Mouse (Mus musculus): ENCODE measurements around the gene Gm6583. TPM values are rescaled to one million over a fixed set of nuclear protein-coding genes. Genes with fewer than 3 reads are reported as not detected.
A peak's percentile ranks its signal among the peaks of the same experiment; 100 is the strongest.

The Gm6583 gene
- polyA plus RNA-seq, 1 experiment from 2014 or later, result 0.13 TPM

- DNase-seq (ENCODE audit: low spot score) (peak; percentile 85), ATAC-seq (ENCODE audit: low FRiP score) (peak; percentile 83)
- Histone ChIP-seq H3K27me3 (ENCODE audit: control insufficient read depth, insufficient read depth, low read length) (no peaks in the 10 kb centered on the region), H3K4me1 (replicated peaks; ENCODE audit: control insufficient read depth, insufficient read depth, low read length) (peaks cover 37% of the 10 kb centered on the region), H3K9ac (peak overlapping the region; percentile 29), H3K36me3 (replicated peaks; ENCODE audit: control insufficient read depth, insufficient read depth) (peaks cover 42% of the 10 kb centered on the region), H3K4me2 (replicated peaks) (peak overlapping the region; percentile 19; the same call in 1 of the 2 replicates), H3K4me3 (replicated peaks; ENCODE audit: low read length) (no peak overlapping the region), H3K27ac (peak overlapping the region; percentile 88), H3K9me3 (ENCODE audit: control insufficient read depth, low read length) (no peaks in the 10 kb centered on the region)
- WGBS, result 12% methylated on average over 7 of the region's 7 CpGs
Measured at GRCm38 (mm10) chr5:112371933-112372332, 16.1 kb upstream of the Gm6583 start.

- WGBS, result 72% methylated on average over 12 of the region's 12 CpGs
- no peaks in the 10 kb centered on the region for H3K9me3 ChIP-seq (ENCODE audit: control insufficient read depth, low read length)
- H3K36me3 ChIP-seq (replicated peaks; ENCODE audit: control insufficient read depth, insufficient read depth), result peaks cover 37% of the 10 kb centered on the region
- no peak overlapping the region; the same call in 1 of the 2 replicates for H3K9ac ChIP-seq
- H3K4me1 ChIP-seq (replicated peaks; ENCODE audit: control insufficient read depth, insufficient read depth, low read length), result peaks cover 37% of the 10 kb centered on the region
- H3K4me3 ChIP-seq (replicated peaks; ENCODE audit: low read length), result no peak overlapping the region
- DNase-seq (ENCODE audit: low spot score), result no peak
- ATAC-seq (ENCODE audit: low FRiP score), result no peak
- no peak overlapping the region for H3K4me2 ChIP-seq (replicated peaks)
- H3K27ac ChIP-seq, result peak overlapping the region; percentile 88
- no peaks in the 10 kb centered on the region for H3K27me3 ChIP-seq (ENCODE audit: control insufficient read depth, insufficient read depth, low read length)
Measured at GRCm38 (mm10) chr5:112370236-112370813, 14.5 kb upstream of the Gm6583 start.

GRCm38 (mm10) chr5:112369326-112369725, 13.5 kb upstream of the Gm6583 start:
- Histone ChIP-seq H3K36me3 (replicated peaks; ENCODE audit: control insufficient read depth, insufficient read depth) (peaks cover 38% of the 10 kb centered on the region), H3K9ac (no peak overlapping the region), H3K9me3 (ENCODE audit: control insufficient read depth, low read length) (no peaks in the 10 kb centered on the region), H3K4me3 (replicated peaks; ENCODE audit: low read length) (no peak overlapping the region), H3K27me3 (ENCODE audit: control insufficient read depth, insufficient read depth, low read length) (no peaks in the 10 kb centered on the region), H3K27ac (no peak overlapping the region), H3K4me1 (replicated peaks; ENCODE audit: control insufficient read depth, insufficient read depth, low read length) (peaks cover 37% of the 10 kb centered on the region), H3K4me2 (replicated peaks) (no peak overlapping the region)
- DNase-seq (ENCODE audit: low spot score) (no peak), ATAC-seq (ENCODE audit: low FRiP score) (no peak)
- WGBS, result 79% methylated on average over 13 of the region's 13 CpGs

GRCm38 (mm10) chr5:112368666-112369065, 12.8 kb upstream of the Gm6583 start:
- H3K4me1 ChIP-seq (replicated peaks; ENCODE audit: control insufficient read depth, insufficient read depth, low read length), result peaks cover 37% of the 10 kb centered on the region
- 55% methylated on average over 10 of the region's 10 CpGs for WGBS
- no peak overlapping the region for H3K4me3 ChIP-seq (replicated peaks; ENCODE audit: low read length)
- H3K9ac ChIP-seq, result no peak overlapping the region
- H3K9me3 ChIP-seq (ENCODE audit: control insufficient read depth, low read length), result no peaks in the 10 kb centered on the region
- ATAC-seq (ENCODE audit: low FRiP score), result 0 out of 2 replicates have a peak, but pooled peaks have one; percentile 15
- peak overlapping the region; percentile 9; the same call in 1 of the 2 replicates for H3K27ac ChIP-seq
- no peaks in the 10 kb centered on the region for H3K27me3 ChIP-seq (ENCODE audit: control insufficient read depth, insufficient read depth, low read length)
- H3K4me2 ChIP-seq (replicated peaks), result no peak overlapping the region
- no peak for DNase-seq (ENCODE audit: low spot score)
- H3K36me3 ChIP-seq (replicated peaks; ENCODE audit: control insufficient read depth, insufficient read depth), result peaks cover 42% of the 10 kb centered on the region

GRCm38 (mm10) chr5:112367929-112368328, 12.1 kb upstream of the Gm6583 start:
- Histone ChIP-seq H3K36me3 (replicated peaks; ENCODE audit: control insufficient read depth, insufficient read depth) (peaks cover 45% of the 10 kb centered on the region), H3K4me2 (replicated peaks) (no peak overlapping the region), H3K4me3 (replicated peaks; ENCODE audit: low read length) (no peak overlapping the region), H3K27me3 (ENCODE audit: control insufficient read depth, insufficient read depth, low read length) (no peaks in the 10 kb centered on the region), H3K9ac (no peak overlapping the region), H3K27ac (no peak overlapping the region), H3K4me1 (replicated peaks; ENCODE audit: control insufficient read depth, insufficient read depth, low read length) (peaks cover 36% of the 10 kb centered on the region), H3K9me3 (ENCODE audit: control insufficient read depth, low read length) (no peaks in the 10 kb centered on the region)
- DNase-seq (ENCODE audit: low spot score) (no peak), ATAC-seq (ENCODE audit: low FRiP score) (no peak)
- WGBS, result 90% methylated on average over 12 of the region's 12 CpGs

GRCm38 (mm10) chr5:112367338-112367737, 11.5 kb upstream of the Gm6583 start:
- no peak for DNase-seq (ENCODE audit: low spot score)
- 91% methylated on average over 4 of the region's 4 CpGs for whole genome bisulfite sequencing
- Histone ChIP-seq H3K4me1 (replicated peaks; ENCODE audit: control insufficient read depth, insufficient read depth, low read length) (peaks cover 30% of the 10 kb centered on the region), H3K4me3 (replicated peaks; ENCODE audit: low read length) (no peak overlapping the region), H3K9me3 (ENCODE audit: control insufficient read depth, low read length) (no peaks in the 10 kb centered on the region), H3K27ac (no peak overlapping the region), H3K9ac (no peak overlapping the region), H3K27me3 (ENCODE audit: control insufficient read depth, insufficient read depth, low read length) (no peaks in the 10 kb centered on the region), H3K36me3 (replicated peaks; ENCODE audit: control insufficient read depth, insufficient read depth) (peaks cover 50% of the 10 kb centered on the region), H3K4me2 (replicated peaks) (no peak overlapping the region)
- no peak for ATAC-seq (ENCODE audit: low FRiP score)

- H3K27me3 ChIP-seq (ENCODE audit: control insufficient read depth, insufficient read depth, low read length), result no peaks in the 10 kb centered on the region
- H3K4me3 ChIP-seq (replicated peaks; ENCODE audit: low read length), result no peak overlapping the region
- peaks cover 54% of the 10 kb centered on the region for H3K36me3 ChIP-seq (replicated peaks; ENCODE audit: control insufficient read depth, insufficient read depth)
- H3K9me3 ChIP-seq (ENCODE audit: control insufficient read depth, low read length), result no peaks in the 10 kb centered on the region
- WGBS, result 97% methylated on average over 6 of the region's 6 CpGs
- H3K9ac ChIP-seq, result no peak overlapping the region
- no peak overlapping the region for H3K27ac ChIP-seq
- no peak overlapping the region for H3K4me2 ChIP-seq (replicated peaks)
- DNase-seq (ENCODE audit: low spot score), result no peak
- ATAC-seq (ENCODE audit: low FRiP score), result no peak
- peaks cover 26% of the 10 kb centered on the region for H3K4me1 ChIP-seq (replicated peaks; ENCODE audit: control insufficient read depth, insufficient read depth, low read length)
Measured at GRCm38 (mm10) chr5:112366879-112367278, 11.0 kb upstream of the Gm6583 start.

GRCm38 (mm10) chr5:112364184-112364797, 8.5 kb upstream of the Gm6583 start:
- Histone ChIP-seq H3K36me3 (replicated peaks; ENCODE audit: control insufficient read depth, insufficient read depth) (peaks cover 46% of the 10 kb centered on the region), H3K27ac (no peak overlapping the region), H3K4me2 (replicated peaks) (no peak overlapping the region), H3K9ac (no peak overlapping the region), H3K4me1 (replicated peaks; ENCODE audit: control insufficient read depth, insufficient read depth, low read length) (0 out of 2 replicates have a peak, but pooled peaks cover 2% of the 10 kb centered on the region), H3K4me3 (replicated peaks; ENCODE audit: low read length) (no peak overlapping the region), H3K27me3 (ENCODE audit: control insufficient read depth, insufficient read depth, low read length) (no peaks in the 10 kb centered on the region), H3K9me3 (ENCODE audit: control insufficient read depth, low read length) (no peaks in the 10 kb centered on the region)
- ATAC-seq (ENCODE audit: low FRiP score), result no peak
- no peak for DNase-seq (ENCODE audit: low spot score)
- WGBS, result 85% methylated on average over 10 of the region's 10 CpGs

GRCm38 (mm10) chr5:112360077-112360476, 4.2 kb upstream of the Gm6583 start:
- Histone ChIP-seq H3K4me2 (replicated peaks) (no peak overlapping the region), H3K4me3 (replicated peaks; ENCODE audit: low read length) (no peak overlapping the region), H3K27me3 (ENCODE audit: control insufficient read depth, insufficient read depth, low read length) (no peaks in the 10 kb centered on the region), H3K4me1 (replicated peaks; ENCODE audit: control insufficient read depth, insufficient read depth, low read length) (no peaks in the 10 kb centered on the region), H3K36me3 (replicated peaks; ENCODE audit: control insufficient read depth, insufficient read depth) (peaks cover 56% of the 10 kb centered on the region), H3K9me3 (ENCODE audit: control insufficient read depth, low read length) (no peaks in the 10 kb centered on the region), H3K9ac (no peak overlapping the region), H3K27ac (no peak overlapping the region)
- 96% methylated on average over 3 of the region's 3 CpGs for WGBS
- ATAC-seq (ENCODE audit: low FRiP score) (no peak), DNase-seq (ENCODE audit: low spot score) (no peak)
